Mouse (Mus musculus) MEL (cell line): ENCODE results near the gene Cd8b1. TPM values are rescaled to one million over a fixed set of nuclear protein-coding genes. Genes with fewer than 3 reads are reported as not detected.
A peak's percentile ranks its signal among the peaks of the same experiment; 100 is the strongest.

ENCODE experiments used
- DNase-seq: peaks from one replicate; pipeline ENCODE4 v3.0.0; 2011; ENCODE audit warnings: low read depth, low spot score
- H3K27ac ChIP-seq: 2 replicates; pipeline ENCODE4 v1.5.1; 2012; ENCODE audit warnings: low read depth, mild to moderate bottlenecking, control low read depth, low read length, moderate library complexity; ENCODE audit not compliant: control insufficient read depth
- H3K27me3 ChIP-seq, 2 experiments: fragments of 150-350 bp in 1 of 2; sonication (generic) in 1 of 2; 2 replicates each; pipeline ENCODE4 v1.6.1; 2012; ENCODE audit warnings: low read length in 2 of 2, mild to moderate bottlenecking in 2 of 2, improper control_type of control experiment in 1 of 2, moderate library complexity in 1 of 2; ENCODE audit not compliant: insufficient read depth in 2 of 2, control insufficient read depth in 1 of 2
- H3K36me3 ChIP-seq, 2 experiments: 2 replicates each; pipeline ENCODE4 v1.6.1; 2012 to 2014; ENCODE audit warnings: low read length in 2 of 2, improper control_type of control experiment in 1 of 2, inconsistent platforms in 1 of 2, mild to moderate bottlenecking in 1 of 2; ENCODE audit not compliant: insufficient read depth in 2 of 2, control insufficient read depth in 1 of 2
- H3K4me1 ChIP-seq, 2 experiments: fragments of 150-350 bp in 1 of 2; sonication (generic) in 1 of 2; 2 replicates each; pipeline ENCODE4 v1.6.1; 2012; ENCODE audit warnings: low read length in 2 of 2, improper control_type of control experiment in 1 of 2, mild to moderate bottlenecking in 1 of 2; ENCODE audit not compliant: insufficient read depth in 2 of 2, control insufficient read depth in 1 of 2
- H3K4me3 ChIP-seq, 2 experiments: fragments of 150-350 bp in 1 of 2; sonication (generic) in 1 of 2; 2 replicates each; pipeline ENCODE4 v1.5.1; 2012; ENCODE audit warnings: low read depth in 2 of 2, low read length in 2 of 2, mild to moderate bottlenecking in 2 of 2, moderate library complexity in 2 of 2, control low read depth in 1 of 2, improper control_type of control experiment in 1 of 2; ENCODE audit not compliant: control insufficient read depth in 1 of 2, insufficient read depth in 1 of 2
- H3K79me2 ChIP-seq: 2 replicates; pipeline ENCODE4 v1.6.1; 2012; ENCODE audit warnings: mild to moderate bottlenecking, low read length, moderate library complexity; ENCODE audit not compliant: control insufficient read depth, poor library complexity, insufficient read depth
- H3K9ac ChIP-seq: 2 replicates; pipeline ENCODE4 v1.6.1; 2012; ENCODE audit warnings: low read depth, mild to moderate bottlenecking, control low read depth, low read length, moderate library complexity; ENCODE audit not compliant: control insufficient read depth, poor library complexity, severe bottlenecking
- H3K9me3 ChIP-seq: fragments of 150-350 bp; sonication (generic); replicated peaks from 2 replicates; pipeline ENCODE4 v1.6.1; 2012; ENCODE audit warnings: mild to moderate bottlenecking, low read length, improper control_type of control experiment, moderate library complexity; ENCODE audit not compliant: insufficient read depth
- CHD1 ChIP-seq: IDR thresholded peaks from 2 replicates; pipeline ENCODE4 v1.6.1; 2012; ENCODE audit warnings: low read depth, mild to moderate bottlenecking, inconsistent platforms, low read length, improper control_type of control experiment
- CHD2 ChIP-seq: IDR thresholded peaks from 2 replicates; pipeline ENCODE4 v1.6.1; 2011; ENCODE audit warnings: low read length, improper control_type of control experiment
- CTCF ChIP-seq, 3 experiments: IDR thresholded peaks in 2 of 3; conservative IDR thresholded peaks in 1 of 3; 2 replicates each; pipeline ENCODE4 v1.5.1; 2011 to 2012; ENCODE audit warnings: low read length in 3 of 3, low read depth in 2 of 3, mild to moderate bottlenecking in 2 of 3, improper control_type of control experiment in 1 of 3, inconsistent platforms in 1 of 3, mixed read lengths in 1 of 3, moderate library complexity in 1 of 3; ENCODE audit not compliant: control insufficient read depth in 1 of 3, insufficient read depth in 1 of 3, poor library complexity in 1 of 3, severe bottlenecking in 1 of 3
- E2F4 ChIP-seq: IDR thresholded peaks from 2 replicates; pipeline ENCODE4 v1.6.1; 2011; ENCODE audit warnings: low read depth, low read length, improper control_type of control experiment, borderline replicate concordance
- ELF1 ChIP-seq: IDR thresholded peaks from 2 replicates; pipeline ENCODE4 v1.6.1; 2014; ENCODE audit warnings: low read depth, mild to moderate bottlenecking, inconsistent platforms, low read length, improper control_type of control experiment, moderate library complexity
- EP300 ChIP-seq, 2 experiments: IDR thresholded peaks; 2 replicates each; pipeline ENCODE4 v1.6.1; 2011; ENCODE audit warnings: improper control_type of control experiment in 2 of 2, low read length in 2 of 2, low read depth in 1 of 2, mild to moderate bottlenecking in 1 of 2
- ETS1 ChIP-seq: IDR thresholded peaks from 2 replicates; pipeline ENCODE4 v1.6.1; 2012; ENCODE audit warnings: low read depth, mild to moderate bottlenecking, inconsistent platforms, low read length, improper control_type of control experiment, moderate library complexity
- MAFK ChIP-seq: IDR thresholded peaks from 2 replicates; pipeline ENCODE4 v1.6.1; 2011; ENCODE audit warnings: low read depth, mild to moderate bottlenecking, low read length, improper control_type of control experiment, borderline replicate concordance
- MAX ChIP-seq: IDR thresholded peaks from 2 replicates; pipeline ENCODE4 v1.6.1; 2011; ENCODE audit warnings: low read length, improper control_type of control experiment
- MAZ ChIP-seq: IDR thresholded peaks from 2 replicates; pipeline ENCODE4 v1.6.1; 2012; ENCODE audit warnings: low read depth, mild to moderate bottlenecking, inconsistent platforms, low read length, improper control_type of control experiment
- MYB ChIP-seq: IDR thresholded peaks from 2 replicates; pipeline ENCODE4 v1.6.1; 2011; ENCODE audit warnings: mild to moderate bottlenecking, low read depth, low read length, improper control_type of control experiment
- MYC ChIP-seq: IDR thresholded peaks from 2 replicates; pipeline ENCODE4 v1.6.1; 2011; ENCODE audit warnings: low read depth, mild to moderate bottlenecking, low read length, improper control_type of control experiment, moderate library complexity
- NELFE ChIP-seq: IDR thresholded peaks from 2 replicates; pipeline ENCODE4 v1.6.1; 2011; ENCODE audit warnings: low read depth, low read length, improper control_type of control experiment
- NRF1 ChIP-seq: IDR thresholded peaks from 2 replicates; pipeline ENCODE4 v1.6.1; 2014; ENCODE audit warnings: low read depth, mild to moderate bottlenecking, inconsistent platforms, low read length, improper control_type of control experiment, moderate library complexity; ENCODE audit not compliant: poor library complexity, insufficient read depth, severe bottlenecking
- POLR2A ChIP-seq, 2 experiments: IDR thresholded peaks; 2 replicates each; pipeline ENCODE4 v1.6.1; 2011 to 2012; ENCODE audit warnings: low read length in 2 of 2, mild to moderate bottlenecking in 2 of 2, control low read depth in 1 of 2, improper control_type of control experiment in 1 of 2, low read depth in 1 of 2, moderate library complexity in 1 of 2; ENCODE audit not compliant: control insufficient read depth in 1 of 2, insufficient read depth in 1 of 2, poor library complexity in 1 of 2
- RAD21 ChIP-seq: IDR thresholded peaks from 2 replicates; pipeline ENCODE4 v1.6.1; 2011; ENCODE audit warnings: mild to moderate bottlenecking, low read depth, low read length, improper control_type of control experiment
- SIN3A ChIP-seq: IDR thresholded peaks from 2 replicates; pipeline ENCODE4 v1.6.1; 2012; ENCODE audit warnings: low read length, improper control_type of control experiment, inconsistent platforms
- SMC3 ChIP-seq: IDR thresholded peaks from 2 replicates; pipeline ENCODE4 v1.6.1; 2011; ENCODE audit warnings: low read depth, low read length, improper control_type of control experiment
- TAL1 ChIP-seq: IDR thresholded peaks from 2 replicates; pipeline ENCODE4 v1.6.1; 2012; ENCODE audit warnings: mild to moderate bottlenecking, inconsistent platforms, low read length, moderate library complexity, mixed read lengths
- TBP ChIP-seq: IDR thresholded peaks from 2 replicates; pipeline ENCODE4 v1.8.0; 2011; ENCODE audit warnings: low read depth, low read length, improper control_type of control experiment
- TCF12 ChIP-seq: IDR thresholded peaks from 2 replicates; pipeline ENCODE4 v1.6.1; 2014; ENCODE audit warnings: low read depth, mild to moderate bottlenecking, inconsistent platforms, low read length, improper control_type of control experiment, moderate library complexity
- UBTF ChIP-seq: IDR thresholded peaks from 2 replicates; pipeline ENCODE4 v1.6.1; 2012; ENCODE audit warnings: low read depth, mild to moderate bottlenecking, inconsistent platforms, low read length, improper control_type of control experiment, moderate library complexity, borderline replicate concordance; ENCODE audit not compliant: insufficient read depth
- USF1 ChIP-seq: IDR thresholded peaks from 2 replicates; pipeline ENCODE4 v1.6.1; 2014; ENCODE audit warnings: low read depth, mild to moderate bottlenecking, inconsistent platforms, low read length, improper control_type of control experiment, moderate library complexity
- USF2 ChIP-seq, 2 experiments: IDR thresholded peaks; 2 replicates each; pipeline ENCODE4 v1.6.1; 2011 to 2012; ENCODE audit warnings: improper control_type of control experiment in 2 of 2, low read length in 2 of 2, borderline replicate concordance in 1 of 2, inconsistent platforms in 1 of 2, low read depth in 1 of 2, mild to moderate bottlenecking in 1 of 2; ENCODE audit not compliant: insufficient read depth in 1 of 2
- ZC3H11A ChIP-seq: IDR thresholded peaks from 2 replicates; pipeline ENCODE4 v1.6.1; 2012; ENCODE audit warnings: low read depth, mild to moderate bottlenecking, inconsistent platforms, low read length, improper control_type of control experiment
- ZNF384 ChIP-seq: IDR thresholded peaks from 2 replicates; pipeline ENCODE4 v1.6.1; 2012; ENCODE audit warnings: low read depth, mild to moderate bottlenecking, inconsistent platforms, low read length, improper control_type of control experiment
- polyA plus RNA-seq, 2 experiments: library from polyadenylated mRNA; stranded (reverse) in 1 of 2; unstranded in 1 of 2; fragments of >175 nt in 1 of 2; fragments of >200 nt in 1 of 2; gene quantifications; 2 replicates each; pipeline versions ENCODE4 v1.2.1 to v1.2.4; 2012; ENCODE audit warnings: low replicate concordance in 2 of 2, low read depth in 1 of 2; ENCODE audit not compliant: insufficient read length in 2 of 2, insufficient read depth in 1 of 2, missing spikeins in 1 of 2
- total RNA-seq: library from RNA; depleted of rRNA; stranded (reverse); fragments of 300-350 nt; gene quantifications from 2 replicates; pipeline ENCODE4 v1.2.3, GENCODE M21; 2012

Gene Cd8b1
- total and polyA plus RNA-seq, 3 experiments, result not detected

GRCm38 (mm10) chr6:71279418-71279817 lies 43.2 kb upstream of the Cd8b1 start:
- H3K27me3 ChIP-seq, result no peaks in the 10 kb centered on the region
- H3K79me2 ChIP-seq, result no peaks in the 10 kb centered on the region
- no peak for TF ChIP-seq MAFK
- TF ChIP-seq TCF12, result no peak
- peak; percentile 74 for TF ChIP-seq ETS1
- peak; percentile 14; the same call in 1 of the 2 replicates for TF ChIP-seq ELF1
- TF ChIP-seq TAL1, result no peak
- no peak for TF ChIP-seq TBP
- TF ChIP-seq E2F4, result no peak
- TF ChIP-seq SIN3A, result no peak
- no peak for TF ChIP-seq NRF1
- no peak for TF ChIP-seq MYB
- TF ChIP-seq USF1, result no peak
- peak; percentile 79 for TF ChIP-seq ZNF384
- TF ChIP-seq MYC, result peak; percentile 61; the same call in 1 of the 2 replicates
- no peak overlapping the region for H3K9ac ChIP-seq
- H3K9me3 ChIP-seq, result no peaks in the 10 kb centered on the region
- no peak overlapping the region for H3K27ac ChIP-seq
- H3K4me3 ChIP-seq, result no peak overlapping the region
- DNase-seq, result peak; percentile 85
- peaks cover 2 to 10% of the 10 kb centered on the region in 2 experiments; a peak in 3 of 4 replicates for H3K36me3 ChIP-seq
- H3K4me1 ChIP-seq, result peaks cover 0 to 4% of the 10 kb centered on the region in 2 experiments; a peak in 2 of 4 replicates

GRCm38 (mm10) chr6:71293509-71293908 lies 29.1 kb upstream of the Cd8b1 start:
- Histone ChIP-seq H3K27ac (no peak overlapping the region), H3K9ac (no peak overlapping the region)
- no peak for DNase-seq

More at GRCm38 (mm10) chr6:71293509-71293908, 29.1 kb upstream of the Cd8b1 start:
- Histone ChIP-seq H3K27me3 (0 out of 4 replicates have a peak, but pooled peaks cover 0 to 2% of the 10 kb centered on the region in 2 experiments), H3K4me1 (no peaks in the 10 kb centered on the region), H3K36me3 (no peaks in the 10 kb centered on the region), H3K4me3 (no peak overlapping the region), H3K79me2 (no peaks in the 10 kb centered on the region), H3K9me3 (no peaks in the 10 kb centered on the region)
- TF ChIP-seq POLR2A (IDR thresholded peaks at IDR 0.05; ENCODE audit: control insufficient read depth in 1 of 2, insufficient read depth in 1 of 2, low read depth in 1 of 2, low read length in 2 of 2, poor library complexity in 1 of 2) (no peak), MYC (no peak), E2F4 (no peak), USF1 (no peak), TBP (no peak), CHD1 (no peak), CTCF (IDR thresholded peaks at IDR 0.05 in 2 of 3, conservative IDR thresholded peaks at IDR 0.05 in 1 of 3; ENCODE audit: control insufficient read depth in 1 of 3, insufficient read depth in 1 of 3, low read depth in 2 of 3, low read length in 3 of 3, poor library complexity in 1 of 3, severe bottlenecking in 1 of 3) (no peak), MAX (no peak), SIN3A (no peak), USF2 (IDR thresholded peaks at IDR 0.05; ENCODE audit: borderline replicate concordance in 1 of 2, insufficient read depth in 1 of 2, low read depth in 1 of 2, low read length in 2 of 2) (no peak), UBTF (no peak), SMC3 (no peak), MAZ (no peak), CHD2 (no peak), RAD21 (no peak), NELFE (no peak), EP300 (IDR thresholded peaks at IDR 0.05; ENCODE audit: low read depth in 1 of 2, low read length in 2 of 2) (no peak), ZC3H11A (no peak)
